Mouse (Mus musculus) olfactory bulb, adult 2 months (tissue): ENCODE results near the gene Mus81.

Source experiments
- CTCF ChIP-seq: fragments of 200-500 bp; IDR thresholded peaks from 2 replicates; pipeline ENCODE4 v1.5.1; 2012; ENCODE audit warnings: low read depth, mild to moderate bottlenecking, low read length, moderate library complexity; ENCODE audit not compliant: insufficient read depth
- POLR2A ChIP-seq: fragments of 200-500 bp; IDR thresholded peaks from 2 replicates; pipeline ENCODE4 v1.6.1; 2012; ENCODE audit warnings: mild to moderate bottlenecking, low read depth, low read length, moderate library complexity; ENCODE audit not compliant: insufficient read depth

DNA sequence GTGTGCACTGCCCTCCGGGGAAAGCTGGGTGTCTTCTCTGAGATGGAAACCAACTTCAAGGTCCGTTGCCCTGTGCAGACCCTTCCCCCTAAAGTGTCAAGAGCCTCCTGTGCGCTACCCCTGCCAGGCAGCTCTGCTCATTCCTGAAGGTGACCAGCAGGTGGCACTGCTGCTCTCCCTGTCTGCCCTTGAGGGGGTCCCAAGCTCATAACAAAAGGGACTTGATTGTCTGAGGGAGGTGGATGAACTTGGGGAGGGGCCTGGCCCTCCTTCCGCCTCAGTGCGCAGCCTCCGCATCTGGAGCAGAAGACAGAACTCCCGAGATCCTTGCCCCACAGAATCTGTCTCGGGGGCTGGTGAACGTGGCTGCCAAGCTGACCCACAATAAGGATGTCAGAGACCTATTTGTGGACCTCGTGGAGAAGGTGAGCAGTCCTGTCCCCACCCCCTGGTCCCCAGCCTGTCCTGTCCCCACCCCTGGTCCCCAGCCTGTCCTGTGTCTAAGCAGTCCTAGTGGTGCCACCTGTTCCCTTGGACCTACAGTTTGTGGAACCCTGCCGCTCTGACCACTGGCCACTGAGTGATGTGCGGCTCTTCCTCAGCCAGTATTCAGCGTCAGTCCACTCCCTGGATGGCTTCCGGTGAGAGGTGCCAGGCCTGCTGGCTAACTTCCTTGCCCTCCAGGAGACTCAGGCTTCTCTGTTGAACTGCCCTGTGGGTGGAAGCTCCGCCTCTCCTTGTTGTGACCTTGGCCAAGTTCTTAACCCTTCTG, 24.2 kb downstream of the Mus81 start:
- TF ChIP-seq CTCF (peak; percentile 91), POLR2A (no peak)
